Mouse (Mus musculus): ENCODE data around the gene Rgcc.

Gene Rgcc

GRCm38 (mm10) chr14:79241656-79242385, 59.6 kb downstream of the Rgcc start:
- no peak for DNase-seq (ENCODE audit: low spot score in 2 of 2)

GRCm38 (mm10) chr14:79241057-79241570, 60.3 kb downstream of the Rgcc start:
- no peak for DNase-seq (ENCODE audit: low spot score in 2 of 2)

GRCm38 (mm10) chr14:79239402-79239801, 62.0 kb downstream of the Rgcc start:
- no peak for DNase-seq (ENCODE audit: low spot score in 2 of 2)

All from spleen, postnatal 14 days (tissue).